Mouse (Mus musculus): ENCODE measurements around the gene Rps25.
"Not testable (repeated sequence)": the region's sequence is repeated elsewhere in the genome, so short reads cannot be mapped to it uniquely, and the experiment has no call there.

Gene Rps25

GRCm38 (mm10) chr9:44406906-44407751 is at the start of gene Rps25, which contains the start of gene Trappc4:
Gene Rps25, plus strand, starts transcription at chr9:44407139.
Gene Trappc4, minus strand, starts transcription at chr9:44407600.
- DNase-seq (ENCODE audit: low read depth, low spot score) = peak; percentile 95

- no peak for DNase-seq (ENCODE audit: low read depth, low spot score)
Observed at GRCm38 (mm10) chr9:44357207-44357606, 49.7 kb upstream of the Rps25 start.

- peak; percentile 91 for DNase-seq (ENCODE audit: low read depth, low spot score)
Observed at GRCm38 (mm10) chr9:44361190-44361917, 45.6 kb upstream of the Rps25 start, which contains the start of gene Vps11. Gene Vps11, minus strand, starts transcription at chr9:44361670.

DNA sequence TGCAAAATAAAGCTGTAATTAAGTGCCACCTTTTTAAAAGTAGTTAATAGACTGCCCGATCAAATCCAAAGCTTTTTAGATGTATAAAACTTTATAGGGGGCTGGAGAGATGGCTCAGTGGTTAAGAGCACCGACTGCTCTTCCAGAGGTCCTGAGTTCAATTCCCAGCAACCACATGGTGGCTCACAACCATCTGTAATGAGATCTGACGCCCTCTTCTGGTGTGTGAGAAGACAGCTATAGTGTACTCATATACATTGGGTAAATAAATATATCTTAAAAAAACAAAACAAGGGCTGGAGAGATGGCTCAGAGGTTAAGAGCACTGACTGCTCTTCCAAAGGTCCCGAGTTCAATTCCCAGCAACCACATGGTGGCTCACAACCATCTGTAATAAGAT is 45.0 kb upstream of the Rps25 start:
- not testable (repeated sequence) for DNase-seq (ENCODE audit: low read depth, low spot score)

GRCm38 (mm10) chr9:44364480-44364879 is 42.5 kb upstream of the Rps25 start:
- no peak for DNase-seq (ENCODE audit: low read depth, low spot score)

- DNase-seq (ENCODE audit: low read depth, low spot score) = no peak
Observed at GRCm38 (mm10) chr9:44373386-44373785, 33.6 kb upstream of the Rps25 start.

DNA sequence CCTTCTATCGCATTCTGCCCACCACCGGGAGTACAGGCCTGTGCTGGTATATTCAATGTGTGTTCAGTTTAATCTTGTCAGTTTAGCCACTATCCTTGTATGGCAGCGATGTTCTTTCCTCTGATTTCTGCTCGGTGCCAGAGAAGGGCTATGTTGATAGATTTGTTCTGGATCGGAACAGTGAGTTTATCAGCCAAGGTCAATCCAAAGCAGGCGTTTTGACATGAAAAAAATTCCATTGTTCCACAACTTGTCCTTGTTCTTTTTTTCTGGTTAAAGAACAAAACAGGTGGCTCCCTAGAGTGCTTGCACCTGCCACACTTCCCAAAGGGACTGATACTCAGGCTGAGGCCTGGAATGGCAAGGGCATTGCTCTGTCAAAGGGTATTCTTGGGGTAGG is 30.8 kb upstream of the Rps25 start:
- DNase-seq (ENCODE audit: low read depth, low spot score) = no peak

DNA sequence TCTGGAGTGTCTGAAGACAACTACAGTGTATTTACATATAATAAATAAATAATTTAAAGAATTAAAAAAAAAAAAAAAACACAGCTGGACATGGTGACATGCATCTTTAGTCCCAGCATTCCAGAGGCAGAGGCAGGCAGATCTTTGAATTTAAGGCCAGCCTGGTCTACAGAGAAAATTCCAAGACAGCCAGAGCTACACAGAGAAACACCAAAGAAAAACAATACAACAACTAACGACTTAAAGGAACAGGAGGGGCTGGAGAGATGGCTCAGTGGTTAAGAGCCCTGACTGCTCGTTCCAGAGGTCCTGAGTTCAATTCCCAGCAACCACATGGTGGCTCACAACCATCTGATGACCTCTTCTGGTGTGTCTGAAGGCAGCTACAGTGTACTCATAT is 29.6 kb upstream of the Rps25 start:
- DNase-seq (ENCODE audit: low read depth, low spot score) = not testable (repeated sequence)

DNA sequence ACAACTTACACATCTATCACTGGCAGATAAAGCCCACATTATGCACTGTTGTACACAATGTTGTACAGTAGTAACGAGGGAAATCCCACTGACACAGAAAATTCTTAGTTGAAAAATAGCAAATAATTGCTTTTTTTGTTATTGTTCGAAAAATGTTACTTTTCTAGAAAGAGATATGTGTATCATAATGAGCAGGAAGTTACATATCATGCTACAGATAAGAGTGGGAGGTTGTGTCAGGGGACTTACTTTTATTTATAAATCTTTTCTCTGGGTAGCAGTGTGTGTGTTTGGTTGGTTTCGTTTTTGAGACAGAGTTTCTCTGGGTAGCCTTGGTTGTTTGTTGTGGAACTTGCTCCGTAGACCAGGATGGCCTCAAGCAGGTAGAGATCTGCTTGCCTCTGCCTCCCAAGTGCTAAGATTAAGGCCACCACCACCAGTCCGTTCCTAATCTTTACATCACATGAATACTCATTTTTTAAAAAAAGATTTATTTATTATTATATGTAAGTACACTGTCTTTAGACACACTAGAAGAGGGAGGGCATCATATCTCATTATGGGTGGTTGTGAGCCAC is 28.7 kb upstream of the Rps25 start:
- DNase-seq (ENCODE audit: low read depth, low spot score) = no peak

GRCm38 (mm10) chr9:44379054-44379834 is 27.7 kb upstream of the Rps25 start, which contains the start of gene Hyou1:
Gene Hyou1, plus strand, starts transcription at chr9:44379490.
- peak; percentile 92 for DNase-seq (ENCODE audit: low read depth, low spot score)

DNA sequence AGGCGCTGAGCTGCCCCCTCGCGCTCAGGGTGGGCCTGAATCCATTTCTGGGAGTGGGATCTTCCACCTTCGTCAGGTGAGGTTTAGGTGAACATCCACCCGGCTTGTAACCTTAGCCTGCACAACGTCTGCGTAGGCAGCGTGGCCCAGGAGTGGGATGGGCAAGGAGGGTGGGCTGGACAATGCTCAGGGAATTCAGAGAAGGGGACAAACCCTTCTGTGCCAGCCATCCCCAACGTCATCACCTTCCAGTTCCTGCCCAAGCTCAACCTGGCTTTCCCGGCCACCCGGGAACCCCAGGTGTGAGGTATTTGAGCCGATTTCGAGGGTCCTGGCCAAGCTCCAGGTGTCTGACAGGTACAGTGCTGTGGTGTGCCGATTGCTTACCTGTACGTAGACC is 27.1 kb upstream of the Rps25 start:
- DNase-seq (ENCODE audit: low read depth, low spot score) = no peak

- DNase-seq (ENCODE audit: low read depth, low spot score) = no peak
Observed at GRCm38 (mm10) chr9:44384596-44384995, 22.3 kb upstream of the Rps25 start.

GRCm38 (mm10) chr9:44387221-44387620 is 19.7 kb upstream of the Rps25 start:
- DNase-seq (ENCODE audit: low read depth, low spot score) = no peak

DNA sequence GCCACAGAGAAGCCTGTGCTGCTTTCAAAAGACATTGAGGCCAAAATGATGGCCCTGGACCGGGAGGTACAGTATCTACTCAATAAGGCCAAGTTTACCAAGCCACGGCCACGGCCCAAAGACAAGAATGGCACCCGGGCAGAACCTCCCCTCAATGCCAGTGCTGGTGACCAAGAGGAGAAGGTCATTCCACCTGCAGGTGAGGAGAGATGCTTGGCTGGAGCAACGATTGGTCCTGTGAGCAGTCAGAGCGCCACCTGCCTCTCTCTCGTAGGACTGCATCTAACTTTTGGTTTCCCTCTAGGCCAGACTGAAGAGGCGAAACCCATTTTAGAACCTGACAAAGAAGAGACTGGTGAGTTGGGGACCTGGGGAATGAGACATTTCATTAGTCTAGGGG is 17.7 kb upstream of the Rps25 start:
- DNase-seq (ENCODE audit: low read depth, low spot score) = no peak

GRCm38 (mm10) chr9:44391466-44391865 is 15.5 kb upstream of the Rps25 start:
- no peak for DNase-seq (ENCODE audit: low read depth, low spot score)

- DNase-seq (ENCODE audit: low read depth, low spot score) = peak; percentile 89
Observed at GRCm38 (mm10) chr9:44396684-44397411, 10.1 kb upstream of the Rps25 start, which contains the start of gene Slc37a4. Gene Slc37a4, plus strand, starts transcription at chr9:44396852.

DNA sequence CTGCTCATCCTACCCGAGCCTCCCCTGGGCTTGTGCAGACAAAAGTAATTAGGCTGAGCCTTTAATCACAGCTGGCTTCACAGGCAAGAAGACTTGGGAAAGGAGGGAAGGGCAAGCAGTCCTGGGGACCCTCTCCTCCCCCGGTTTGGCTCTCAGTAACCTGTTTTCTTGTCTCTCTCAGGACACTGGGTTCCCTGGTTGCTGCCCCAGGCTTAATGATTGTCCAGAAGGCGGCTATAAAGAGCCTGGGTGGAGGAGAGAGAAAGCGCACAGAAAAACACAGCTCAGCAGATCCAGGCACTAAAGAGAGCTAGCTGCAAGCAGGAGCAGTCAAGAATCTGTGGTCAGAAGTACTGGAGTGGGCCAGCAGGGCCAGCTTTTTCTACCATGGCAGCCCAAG is 8.9 kb upstream of the Rps25 start:
- no peak for DNase-seq (ENCODE audit: low read depth, low spot score)

- DNase-seq (ENCODE audit: low read depth, low spot score) = no peak
Observed at GRCm38 (mm10) chr9:44398551-44398950, 8.4 kb upstream of the Rps25 start.

DNA sequence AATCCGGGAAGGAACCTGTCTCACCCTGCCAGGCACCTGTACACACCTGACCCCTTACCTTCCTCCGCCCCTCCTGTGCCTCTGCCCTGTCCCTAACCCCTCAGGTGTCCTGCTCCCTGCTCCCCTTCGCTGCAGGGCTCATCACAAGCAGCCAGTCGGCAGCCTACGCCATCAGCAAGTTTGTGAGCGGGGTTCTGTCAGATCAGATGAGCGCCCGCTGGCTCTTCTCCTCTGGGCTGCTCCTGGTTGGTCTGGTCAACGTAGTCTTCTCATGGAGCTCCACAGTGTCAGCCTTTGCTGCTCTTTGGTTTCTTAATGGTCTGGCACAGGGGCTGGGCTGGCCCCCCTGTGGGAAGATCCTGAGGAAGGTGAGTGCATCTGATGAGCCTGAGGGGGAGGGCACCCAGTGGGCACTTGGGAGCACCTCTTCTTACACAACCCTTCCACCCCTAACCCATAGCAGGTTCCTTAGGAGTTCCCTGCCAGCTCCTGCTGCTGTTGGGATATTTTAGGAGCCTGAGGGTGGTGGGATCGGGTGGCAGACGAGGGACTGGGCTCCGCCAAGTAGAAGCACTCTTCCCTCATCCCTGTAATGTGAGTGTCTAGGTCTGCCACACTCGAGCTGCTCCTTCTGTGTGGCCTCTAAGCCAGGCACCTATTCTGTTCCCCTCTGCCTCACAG is 7.7 kb upstream of the Rps25 start:
- DNase-seq (ENCODE audit: low read depth, low spot score) = no peak

DNA sequence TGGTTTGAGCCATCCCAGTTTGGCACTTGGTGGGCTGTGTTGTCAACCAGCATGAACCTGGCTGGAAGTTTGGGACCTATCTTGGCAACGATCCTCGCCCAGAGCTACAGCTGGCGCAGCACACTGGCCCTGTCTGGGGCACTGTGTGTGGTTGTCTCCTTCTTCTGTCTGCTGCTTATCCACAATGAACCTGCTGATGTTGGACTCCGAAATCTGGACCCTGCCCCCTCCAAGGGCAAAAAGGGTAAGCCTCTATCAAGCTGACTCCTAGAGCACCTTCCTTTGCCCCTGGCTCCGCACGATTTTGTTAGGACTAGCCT is 7.2 kb upstream of the Rps25 start:
- no peak for DNase-seq (ENCODE audit: low read depth, low spot score)
